Mouse (Mus musculus): ENCODE data around the gene Nme6.

GRCm38 (mm10) chr9:109811980-109812379 lies 20.6 kb upstream of the Nme6 start, which contains the start of gene Spink8:
- TF ChIP-seq CTCF (IDR thresholded peaks at IDR 0.05; ENCODE audit: low read depth, low read length) (no peak), EP300 (IDR thresholded peaks at IDR 0.05; ENCODE audit: insufficient read depth, low read depth, low read length) (no peak), POLR2A (IDR thresholded peaks at IDR 0.05; ENCODE audit: insufficient read depth, low read length) (no peak)

Measured in ES-Bruce4 (cell line).